Mouse (Mus musculus): ENCODE measurements around the gene Npepl1.

The Npepl1 gene

GRCm38 (mm10) chr2:174107375-174107774 is 2.8 kb upstream of the Npepl1 start:
- DNase-seq (ENCODE audit: extremely low read depth, insufficient read length, low spot score) = no peak

- peak; percentile 84 for DNase-seq (ENCODE audit: extremely low read depth, insufficient read length, low spot score)
Measured at GRCm38 (mm10) chr2:174110783-174111549, 817 bp downstream of the Npepl1 start.

- no peak for DNase-seq (ENCODE audit: extremely low read depth, insufficient read length, low spot score)
Measured at GRCm38 (mm10) chr2:174112931-174113330, 2.8 kb downstream of the Npepl1 start.

DNA sequence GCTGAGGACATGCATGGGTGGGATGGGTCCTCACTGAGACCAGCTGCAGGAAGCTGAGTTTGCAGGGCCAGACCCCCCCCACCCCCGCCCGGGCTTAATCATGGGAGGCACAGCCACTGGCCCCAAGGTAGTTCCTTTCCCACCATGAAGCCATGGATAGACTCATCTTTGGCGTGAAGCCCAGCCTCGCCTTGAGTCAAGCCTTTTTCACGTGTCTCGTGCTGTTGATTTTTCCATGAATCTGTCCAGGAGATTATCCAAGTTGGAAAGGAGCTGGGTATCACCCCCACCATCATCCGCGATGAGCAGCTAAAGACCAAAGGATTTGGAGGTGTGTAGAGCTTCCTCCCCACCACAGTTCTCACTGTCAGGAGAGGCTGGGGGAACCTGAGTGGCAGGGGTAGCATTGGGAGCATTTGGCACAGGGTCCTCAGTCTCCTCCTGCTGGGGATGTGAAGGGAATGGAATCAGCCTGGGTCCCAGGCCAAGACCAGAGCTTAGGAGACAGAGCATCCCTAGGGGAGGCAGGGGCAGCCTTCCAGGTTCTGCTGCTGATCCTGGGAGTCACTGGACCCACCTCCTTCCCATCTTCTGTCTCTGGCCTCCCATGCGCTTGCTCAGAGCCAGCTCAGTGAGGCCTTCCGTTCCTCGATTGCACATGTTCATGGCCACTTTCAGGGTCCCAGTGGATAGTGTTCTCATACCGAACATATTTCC is 4.2 kb downstream of the Npepl1 start:
- no peak for DNase-seq (ENCODE audit: extremely low read depth, insufficient read length, low spot score)

DNA sequence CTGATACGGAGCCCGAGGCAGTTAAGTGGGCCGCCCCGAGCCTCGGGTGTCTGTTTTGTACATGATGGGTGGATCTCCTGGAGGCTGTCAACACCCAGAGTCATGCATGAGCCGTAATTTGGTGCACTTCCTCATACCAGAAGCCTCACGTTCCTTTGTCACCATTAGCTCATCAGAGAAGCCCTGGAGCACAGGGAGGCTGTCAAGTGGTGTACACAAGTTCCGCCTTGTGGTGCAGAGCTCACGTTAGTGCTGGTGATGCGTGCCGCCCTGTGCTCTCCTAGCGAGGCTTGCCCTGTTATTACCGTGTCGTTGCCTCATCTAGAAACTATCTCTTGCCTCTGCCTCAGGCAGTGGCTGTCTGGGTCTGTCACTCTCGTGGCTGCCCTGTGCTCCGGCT is 6.8 kb downstream of the Npepl1 start:
- DNase-seq (ENCODE audit: extremely low read depth, insufficient read length, low spot score) = no peak

- no peak for DNase-seq (ENCODE audit: extremely low read depth, insufficient read length, low spot score)
Measured at GRCm38 (mm10) chr2:174118141-174118540, 8.0 kb downstream of the Npepl1 start.

DNA sequence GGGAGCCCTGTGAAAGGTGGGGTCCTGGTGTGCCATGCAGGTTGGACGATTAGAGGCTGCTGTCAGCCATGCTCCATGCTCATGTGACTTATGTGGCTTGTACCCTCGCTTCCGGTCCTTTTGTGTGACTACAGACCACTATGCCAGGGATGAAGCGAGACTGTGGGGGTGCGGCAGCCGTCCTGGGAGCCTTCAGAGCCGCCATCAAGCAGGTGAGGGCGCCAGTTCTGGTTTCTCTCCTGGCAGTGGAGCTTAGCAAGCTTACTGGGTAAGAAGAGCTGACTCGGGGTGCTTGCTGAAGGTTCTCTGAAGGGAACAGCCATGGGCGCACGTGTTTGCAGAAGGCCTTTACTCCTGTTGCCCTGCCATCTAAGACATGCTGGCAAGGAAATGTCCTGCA is 9.1 kb downstream of the Npepl1 start:
- no peak for DNase-seq (ENCODE audit: extremely low read depth, insufficient read length, low spot score)

- no peak for DNase-seq (ENCODE audit: extremely low read depth, insufficient read length, low spot score)
Measured at GRCm38 (mm10) chr2:174120631-174121030, 10.5 kb downstream of the Npepl1 start.

GRCm38 (mm10) chr2:174121411-174121947 is 11.3 kb downstream of the Npepl1 start:
- no peak for DNase-seq (ENCODE audit: extremely low read depth, insufficient read length, low spot score)

DNA sequence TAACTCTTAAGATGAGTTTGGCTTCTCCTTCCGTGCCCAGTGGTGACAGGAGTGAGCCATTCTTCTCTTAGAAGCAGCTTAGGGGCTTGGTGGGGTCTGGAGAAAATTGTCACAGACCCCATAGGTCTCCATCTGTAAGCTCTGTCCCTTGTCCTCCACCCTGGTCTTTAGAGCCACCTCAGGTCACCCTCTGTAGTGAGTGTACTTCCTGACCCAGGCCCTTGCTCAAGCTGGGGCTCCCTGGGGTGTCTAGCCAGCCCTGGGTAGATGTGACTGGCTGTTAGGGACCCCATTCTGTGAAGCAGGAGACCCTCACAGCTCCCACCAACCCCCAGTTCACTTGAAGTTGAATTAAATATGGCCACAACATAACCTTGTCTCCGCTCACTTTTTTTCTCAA is 12.2 kb downstream of the Npepl1 start:
- DNase-seq (ENCODE audit: extremely low read depth, insufficient read length, low spot score) = no peak

- DNase-seq (ENCODE audit: extremely low read depth, insufficient read length, low spot score) = no peak
Measured at GRCm38 (mm10) chr2:174123731-174124130, 13.6 kb downstream of the Npepl1 start.

DNA sequence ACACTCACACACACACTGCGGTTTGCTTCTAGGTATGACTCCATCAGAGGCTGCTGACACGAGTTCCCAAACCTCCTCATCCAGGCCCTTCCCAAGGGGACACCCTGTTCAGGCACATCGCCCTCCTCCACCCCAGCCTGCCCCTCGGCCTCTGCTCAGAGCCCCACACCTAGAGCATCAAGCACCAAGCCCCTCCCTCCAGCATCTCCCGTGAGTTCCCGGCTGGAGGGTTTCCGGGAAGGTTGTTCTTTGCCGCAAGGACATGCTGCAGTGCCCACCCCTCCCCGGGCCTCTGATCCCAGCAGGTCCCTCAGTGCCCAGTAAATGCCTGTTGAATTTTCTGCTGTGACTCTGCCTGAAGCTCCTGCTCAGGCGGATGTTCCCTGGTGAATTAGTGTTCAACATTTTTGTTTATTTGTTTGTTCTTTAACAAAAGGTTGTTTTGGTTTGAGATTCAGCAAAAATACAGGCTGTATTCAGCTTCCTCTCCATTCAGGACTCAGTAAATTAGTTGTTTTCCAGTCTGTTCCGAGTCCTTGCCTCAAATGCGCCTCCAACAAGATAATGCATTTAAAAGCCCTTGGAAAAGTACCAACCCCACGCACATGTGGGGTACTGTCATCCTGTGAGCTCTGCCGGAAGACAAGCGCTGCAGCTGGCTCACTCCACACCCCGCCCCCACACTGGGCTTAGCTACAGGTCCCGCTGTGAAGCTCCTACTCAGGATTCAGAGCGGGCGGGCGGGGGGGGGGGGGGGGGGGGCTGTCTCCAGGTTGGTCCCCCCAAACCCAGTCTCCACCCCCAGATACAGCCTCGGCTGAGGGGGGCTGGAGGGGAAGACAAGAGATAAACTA is 16.6 kb downstream of the Npepl1 start:
- DNase-seq (ENCODE audit: extremely low read depth, insufficient read length, low spot score) = no peak

DNA sequence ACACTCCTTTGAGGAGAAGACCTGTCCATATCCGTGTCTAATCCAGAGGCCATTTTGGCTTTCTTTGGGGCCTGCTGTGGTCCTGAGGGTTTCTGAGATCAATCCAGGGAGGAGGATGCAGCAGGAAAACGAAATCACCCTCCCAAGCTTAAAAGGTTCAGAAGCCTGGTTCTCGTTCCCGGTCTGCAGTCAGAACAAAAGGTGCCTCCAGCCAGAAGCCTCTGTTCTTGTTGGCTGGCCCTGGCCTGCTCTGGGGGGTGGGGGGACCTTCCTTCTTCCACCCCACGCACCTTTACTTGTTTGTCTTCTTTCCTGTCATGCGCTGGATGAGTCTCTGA is 17.2 kb downstream of the Npepl1 start:
- no peak for DNase-seq (ENCODE audit: extremely low read depth, insufficient read length, low spot score)

GRCm38 (mm10) chr2:174128926-174129325 is 18.8 kb downstream of the Npepl1 start:
- DNase-seq (ENCODE audit: extremely low read depth, insufficient read length, low spot score) = no peak

GRCm38 (mm10) chr2:174130468-174131097 is 20.4 kb downstream of the Npepl1 start:
- no peak for DNase-seq (ENCODE audit: extremely low read depth, insufficient read length, low spot score)

- no peak for DNase-seq (ENCODE audit: extremely low read depth, insufficient read length, low spot score)
Measured at GRCm38 (mm10) chr2:174132413-174132969, 22.3 kb downstream of the Npepl1 start.

DNA sequence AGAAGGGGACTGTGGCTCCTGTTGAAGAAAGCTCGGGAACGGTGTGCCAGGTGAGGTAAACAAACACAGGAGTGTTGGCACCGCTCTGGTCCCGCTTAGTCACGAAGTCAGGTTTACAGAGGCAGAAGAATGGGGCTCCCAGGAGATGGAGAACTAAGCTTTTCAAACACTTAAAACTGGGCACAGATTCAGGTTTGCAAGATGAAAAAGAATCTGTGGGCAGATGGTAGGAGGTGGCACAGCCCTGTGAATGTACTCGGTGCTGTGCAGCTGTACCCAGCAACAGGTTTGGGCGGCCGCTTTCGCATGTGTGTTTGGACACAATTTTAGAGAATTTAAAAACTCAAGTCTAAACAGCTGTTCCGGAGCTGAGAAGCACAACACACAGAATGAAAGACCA is 48.9 kb downstream of the Npepl1 start:
- DNase-seq (ENCODE audit: extremely low read depth, insufficient read length, low spot score) = no peak

DNA sequence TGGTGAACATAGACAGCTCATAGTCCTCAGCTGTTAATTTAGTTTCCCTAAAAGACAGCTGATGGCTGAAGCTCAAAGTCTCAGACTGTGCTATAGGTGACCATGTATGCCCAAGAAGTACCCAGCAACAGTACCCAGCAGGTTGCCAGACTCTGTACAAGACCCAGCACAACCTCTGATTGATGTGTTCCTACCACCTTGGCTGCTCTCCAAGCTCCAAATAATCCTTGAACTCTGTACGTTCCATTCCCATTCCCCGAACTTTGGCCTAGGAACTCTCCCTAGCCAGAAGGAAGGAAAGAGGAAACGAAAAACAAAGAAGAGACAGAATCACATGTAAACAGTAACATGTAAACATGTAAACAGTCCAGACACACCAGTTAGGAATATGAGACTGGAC is 50.3 kb downstream of the Npepl1 start:
- DNase-seq (ENCODE audit: extremely low read depth, insufficient read length, low spot score) = no peak

Measured in 3134 (cell line).